9 mouse cellular contexts compared by ENCODE assay signal in genomic region chr15:87543599-87544338, GRCm38 (mm10). TPM values are rescaled to one million over a fixed set of nuclear protein-coding genes. Genes with fewer than 3 reads are reported as not detected.
DNase-seq lines count a peak whose midpoint lies in the region; ATAC-seq and TF ChIP-seq lines count a peak whose summit lies in the region.
"Had no signal": no experiment of that assay in that cellular context is flagged by ENCODE, and none has a peak within 500 bp of the region (broad histone marks: within the 10 kb centered on the region; RNA-seq: fewer than 3 reads in every experiment).

TSS of gene Fam19a5 (plus strand) at chr15:87544299.

- 5% methylated on average over 25 of the region's 67 CpGs for WGBS in cerebellum, adult 2 months
- 1% methylated on average over 47 of the region's 67 CpGs for WGBS in forebrain, postnatal 0 days
- 1% methylated on average over 42 of the region's 67 CpGs for WGBS in neural tube, embryonic 15.5 days

- H3K9ac ChIP-seq in forebrain, postnatal 0 days: peak within 1 kb of the TSS; percentile 88
- H3K9ac ChIP-seq in neural tube, embryonic 15.5 days (replicated peaks): peak within 1 kb of the TSS; percentile 83

- H3K4me3 ChIP-seq in cerebellum, adult 2 months (replicated peaks; ENCODE audit: insufficient read depth, low read depth, low read length): peak within 1 kb of the TSS; percentile 94
- peak within 1 kb of the TSS; percentile 78 for H3K4me3 ChIP-seq in forebrain, postnatal 0 days (ENCODE audit: low read depth, low read length)
- H3K4me3 ChIP-seq in neural tube, embryonic 15.5 days (replicated peaks): peak within 1 kb of the TSS; percentile 78

- TF ChIP-seq CTCF in cerebellum, adult 2 months (IDR thresholded peaks at IDR 0.05; ENCODE audit: borderline replicate concordance, insufficient read depth, low read depth, low read length): peak; percentile 37; the same call in 1 of the 2 replicates
- peak; percentile 60 for TF ChIP-seq CTCF in forebrain, postnatal 0 days (IDR thresholded peaks at IDR 0.05; ENCODE audit: low read depth)

- H3K27ac ChIP-seq in cerebellum, adult 2 months (ENCODE audit: insufficient read depth, low read length): peak within 1 kb of the TSS; percentile 94
- H3K27ac ChIP-seq in forebrain, postnatal 0 days (ENCODE audit: low read depth, low read length): peak within 1 kb of the TSS; percentile 79
- H3K27ac ChIP-seq in neural tube, embryonic 15.5 days (replicated peaks): peak within 1 kb of the TSS; percentile 86

- intact Hi-C loops in left cerebral cortex, postnatal 14 days (cut with DNase I): loop anchor here (5.0 to 10.0 kb wide), 3 partner anchors 176 to 1299 kb away; no protein-coding TSS in a partner anchor

- TF ChIP-seq POLR2A in cerebellum, adult 2 months (IDR thresholded peaks at IDR 0.05; ENCODE audit: borderline replicate concordance, insufficient read depth, low read length): no peak

- ATAC-seq in forebrain, postnatal 0 days: peak; percentile 88
- ATAC-seq in neural tube, embryonic 15.5 days (ENCODE audit: low FRiP score): peak; percentile 85

- no peaks in the 10 kb centered on the region for H3K9me3 ChIP-seq in forebrain, postnatal 0 days (ENCODE audit: low read length)
- H3K9me3 ChIP-seq in neural tube, embryonic 15.5 days (replicated peaks): no peaks in the 10 kb centered on the region

- H3K36me3 ChIP-seq in forebrain, postnatal 0 days (ENCODE audit: insufficient read depth): no peaks in the 10 kb centered on the region
- no peaks in the 10 kb centered on the region for H3K36me3 ChIP-seq in neural tube, embryonic 15.5 days

- peaks cover 2% of the 10 kb centered on the region; the same call in 1 of the 2 replicates for H3K4me1 ChIP-seq in cerebellum, adult 2 months (ENCODE audit: control insufficient read depth, insufficient read depth, low read length)
- H3K4me1 ChIP-seq in forebrain, postnatal 0 days (ENCODE audit: insufficient read depth): peaks cover 9% of the 10 kb centered on the region; the same call in 1 of the 2 replicates
- H3K4me1 ChIP-seq in neural tube, embryonic 15.5 days: peaks cover 37% of the 10 kb centered on the region

- peak within 1 kb of the TSS; percentile 71 for H3K4me2 ChIP-seq in forebrain, postnatal 0 days (ENCODE audit: low read depth)
- H3K4me2 ChIP-seq in neural tube, embryonic 15.5 days: peak within 1 kb of the TSS; percentile 72

- H3K27me3 ChIP-seq in cerebellum, adult 2 months (ENCODE audit: control insufficient read depth, insufficient read depth, low read length): no peaks in the 10 kb centered on the region
- no peaks in the 10 kb centered on the region for H3K27me3 ChIP-seq in forebrain, postnatal 0 days (ENCODE audit: insufficient read depth, low read length)
- H3K27me3 ChIP-seq in neural tube, embryonic 15.5 days (replicated peaks): peaks cover 4% of the 10 kb centered on the region; the same call in 1 of the 2 replicates

- peak; percentile 79 for DNase-seq in layer of hippocampus, adult 11-12 months (ENCODE audit: low spot score)
- DNase-seq in layer of hippocampus, adult 9-10 months (ENCODE audit: low spot score): no peak
- DNase-seq in cerebellum, adult 2 months: peak; percentile 73 to 82
- peak; percentile 88 for DNase-seq in forebrain, postnatal 0 days
- DNase-seq in left cerebral cortex, postnatal 14 days (ENCODE audit: low spot score in 2 of 2): peak; percentile 64 to 71
- no peak for DNase-seq in spleen, adult 18-20 months
- no peak for DNase-seq in c-Kit-positive CD71-positive TER-119-positive erythroid progenitor cells, embryonic 14.5 days (ENCODE audit: low spot score)

RNA-seq across cellular contexts. Expression of gene Fam19a5, which starts in this region (rescaled TPM):
- 95.4 and 101 TPM in 2 replicates for polyA plus RNA-seq in cerebellum, adult 2 months (2012; rRNA removed)
- total RNA-seq in forebrain, postnatal 0 days (2014; rRNA removed): 64.1 and 84.7 TPM in 2 replicates
- polyA plus RNA-seq in forebrain, postnatal 0 days (2015; fragmentation: Nextera tagmentation; extraction: Ambion mirVana): 19.3 and 28.2 TPM in 2 replicates
- 100 to 1,000 TPM; 103 to 106 TPM for total RNA-seq in left cerebral cortex, postnatal 14 days (2021)
- polyA plus RNA-seq in neural tube, embryonic 15.5 days (2015; fragmentation: Nextera tagmentation; extraction: Ambion mirVana): 26.5 and 30.1 TPM in 2 replicates
- total RNA-seq: common myeloid progenitor, adult 5-6 weeks had no signal

Comparison
In these comparisons a context has a peak if more than half of its experiments do, and no peak if none do; other contexts are left out.
1. DNase-seq: peak in layer of hippocampus, adult 11-12 months (single experiment), cerebellum, adult 2 months (2 of 2), forebrain, postnatal 0 days (single experiment) and left cerebral cortex, postnatal 14 days (2 of 2); none in layer of hippocampus, adult 9-10 months (single experiment), spleen, adult 18-20 months (0 of 2) and c-Kit-positive CD71-positive TER-119-positive erythroid progenitor cells, embryonic 14.5 days (single experiment).
2. Peak in every context shown above with its lines, with median percentiles within 50 percentile points of each other: H3K27ac ChIP-seq and H3K4me3 ChIP-seq.